Mouse (Mus musculus) splenic B cell, adult 2 months (primary cell): ENCODE measurements at regions not wholly inside any gene's neighbourhood (a gene's known extent, or its start where the extent isn't known, plus 50 kb on each side); places are given as distances from the start of the nearest gene placed in this dataset.

Experiments used
- DNase-seq: peaks from one replicate; pipeline ENCODE4 v3.0.0-alpha.2; 2011; ENCODE audit warnings: low read depth, low spot score
- H3K27me3 ChIP-seq: 2 replicates; pipeline ENCODE4 v1.6.1; 2012; ENCODE audit warnings: mild to moderate bottlenecking, low read length, moderate library complexity, mixed read lengths; ENCODE audit not compliant: control insufficient read depth, poor library complexity, insufficient read depth, severe bottlenecking
- H3K36me3 ChIP-seq: 2 replicates; pipeline ENCODE4 v1.6.1; 2012; ENCODE audit warnings: mild to moderate bottlenecking, low read length, moderate library complexity, mixed read lengths; ENCODE audit not compliant: control insufficient read depth, poor library complexity, insufficient read depth, severe bottlenecking

- no peak for DNase-seq
- H3K36me3 ChIP-seq: no peaks in the 10 kb centered on the region
These were observed 137.2 kb upstream of the Arglu1 start for GRCm38 (mm10) chr8:8827555-8827954.

GRCm38 (mm10) chr8:8826801-8827200 is 136.5 kb upstream of the Arglu1 start:
- no peaks in the 10 kb centered on the region for H3K27me3 ChIP-seq
- DNase-seq: no peak
- H3K36me3 ChIP-seq: no peaks in the 10 kb centered on the region

More at GRCm38 (mm10) chr8:8827555-8827954, 137.2 kb upstream of the Arglu1 start:
- H3K27me3 ChIP-seq: no peaks in the 10 kb centered on the region

GRCm38 (mm10) chr8:8824886-8825285 is 134.6 kb upstream of the Arglu1 start:
- Histone ChIP-seq H3K27me3 (no peaks in the 10 kb centered on the region), H3K36me3 (no peaks in the 10 kb centered on the region)
- no peak for DNase-seq

- Histone ChIP-seq H3K27me3 (no peaks in the 10 kb centered on the region), H3K36me3 (no peaks in the 10 kb centered on the region)
- DNase-seq: no peak
These were observed 130.8 kb upstream of the Arglu1 start for GRCm38 (mm10) chr8:8821119-8821518.

- Histone ChIP-seq H3K36me3 (no peaks in the 10 kb centered on the region), H3K27me3 (no peaks in the 10 kb centered on the region)
- no peak for DNase-seq
These were observed 130.3 kb upstream of the Arglu1 start for GRCm38 (mm10) chr8:8820614-8821013.

GRCm38 (mm10) chr8:8819233-8819931 is 129.1 kb upstream of the Arglu1 start:
- no peak for DNase-seq
- Histone ChIP-seq H3K27me3 (no peaks in the 10 kb centered on the region), H3K36me3 (no peaks in the 10 kb centered on the region)

- no peak for DNase-seq
- no peaks in the 10 kb centered on the region for H3K36me3 ChIP-seq
- no peaks in the 10 kb centered on the region for H3K27me3 ChIP-seq
These were observed 122.5 kb upstream of the Arglu1 start for GRCm38 (mm10) chr8:8812807-8813167.

GRCm38 (mm10) chr8:8812051-8812806 is 121.9 kb upstream of the Arglu1 start:
- DNase-seq: no peak
- Histone ChIP-seq H3K36me3 (no peaks in the 10 kb centered on the region), H3K27me3 (no peaks in the 10 kb centered on the region)

- DNase-seq: no peak
- H3K27me3 ChIP-seq: no peaks in the 10 kb centered on the region
These were observed 120.6 kb upstream of the Arglu1 start for GRCm38 (mm10) chr8:8810928-8811327.

GRCm38 (mm10) chr8:8809835-8810439 is 119.6 kb upstream of the Arglu1 start:
- DNase-seq: no peak
- Histone ChIP-seq H3K27me3 (no peaks in the 10 kb centered on the region), H3K36me3 (no peaks in the 10 kb centered on the region)

More at GRCm38 (mm10) chr8:8810928-8811327, 120.6 kb upstream of the Arglu1 start:
- no peaks in the 10 kb centered on the region for H3K36me3 ChIP-seq

- H3K27me3 ChIP-seq: no peaks in the 10 kb centered on the region
- DNase-seq: no peak
- no peaks in the 10 kb centered on the region for H3K36me3 ChIP-seq
These were observed 119.0 kb upstream of the Arglu1 start for GRCm38 (mm10) chr8:8809349-8809748.

GRCm38 (mm10) chr8:8802761-8803340 is 112.5 kb upstream of the Arglu1 start:
- no peak for DNase-seq
- H3K36me3 ChIP-seq: no peaks in the 10 kb centered on the region

GRCm38 (mm10) chr8:8802317-8802716 is 112.0 kb upstream of the Arglu1 start:
- DNase-seq: no peak
- no peaks in the 10 kb centered on the region for H3K27me3 ChIP-seq
- no peaks in the 10 kb centered on the region for H3K36me3 ChIP-seq

More at GRCm38 (mm10) chr8:8802761-8803340, 112.5 kb upstream of the Arglu1 start:
- H3K27me3 ChIP-seq: no peaks in the 10 kb centered on the region

GRCm38 (mm10) chr8:8801578-8801977 is 111.3 kb upstream of the Arglu1 start:
- Histone ChIP-seq H3K27me3 (no peaks in the 10 kb centered on the region), H3K36me3 (no peaks in the 10 kb centered on the region)
- DNase-seq: no peak

GRCm38 (mm10) chr8:8797521-8797920 is 107.2 kb upstream of the Arglu1 start:
- no peaks in the 10 kb centered on the region for H3K27me3 ChIP-seq
- no peaks in the 10 kb centered on the region for H3K36me3 ChIP-seq
- no peak for DNase-seq
